Mouse (Mus musculus) forebrain, embryonic 15.5 days (tissue): ENCODE data around the gene Gm16253. TPM values are rescaled to one million over a fixed set of nuclear protein-coding genes. Genes with fewer than 3 reads are reported as not detected.

ENCODE experiments used
- ATAC-seq: fragments of 200-750 bp; cut with Nextera tagmentation; replicated peaks from 2 replicates; pipeline ENCODE4 v1.8.0; 2017; ENCODE audit warnings: mild to moderate bottlenecking, moderate TSS enrichment, moderate library complexity
- H3K27ac ChIP-seq: fragments of 300-500 bp; sonication (generic); replicated peaks from 2 replicates; pipeline ENCODE4 v1.5.1; 2015; ENCODE audit warnings: mild to moderate bottlenecking, inconsistent platforms
- H3K27me3 ChIP-seq: fragments of 300-500 bp; sonication (generic); 2 replicates; pipeline ENCODE4 v1.6.1; 2015; ENCODE audit warnings: inconsistent platforms
- H3K36me3 ChIP-seq: fragments of 300-500 bp; sonication (generic); 2 replicates; pipeline ENCODE4 v1.6.1; 2015; ENCODE audit warnings: mild to moderate bottlenecking, inconsistent platforms
- H3K4me1 ChIP-seq: fragments of 300-500 bp; sonication (generic); 2 replicates; pipeline ENCODE4 v1.6.1; 2015; ENCODE audit warnings: inconsistent platforms
- H3K4me2 ChIP-seq: fragments of 300-500 bp; sonication (generic); replicated peaks from 2 replicates; pipeline ENCODE4 v1.6.1; 2015; ENCODE audit warnings: mild to moderate bottlenecking, inconsistent platforms
- H3K4me3 ChIP-seq: fragments of 300-500 bp; sonication (generic); 2 replicates; pipeline ENCODE4 v1.5.1; 2015; ENCODE audit warnings: mild to moderate bottlenecking, inconsistent platforms
- H3K9ac ChIP-seq: fragments of 300-500 bp; sonication (generic); replicated peaks from 2 replicates; pipeline ENCODE4 v1.6.1; 2015; ENCODE audit warnings: mild to moderate bottlenecking, inconsistent platforms
- H3K9me3 ChIP-seq: fragments of 300-500 bp; sonication (generic); 2 replicates; pipeline ENCODE4 v1.6.1; 2016; ENCODE audit warnings: inconsistent platforms
- WGBS: fragments of 180-500 bp; shearing (Covaris S2); methylation state at CpG from one replicate; pipeline ENCODE4 v1.1.7; 2015; ENCODE audit warnings: mixed read lengths; 5-methylcytosine and 5-hydroxymethylcytosine counted together
- polyA plus RNA-seq: library from polyadenylated mRNA; unstranded; fragments of >200 nt; fragmentation: Nextera tagmentation; extraction: Ambion mirVana; gene quantifications from 2 replicates; pipeline ENCODE4 v1.2.1, GENCODE M21; 2015

The Gm16253 gene
- polyA plus RNA-seq, 1 experiment from 2014 or later, result 0.92 TPM

DNA sequence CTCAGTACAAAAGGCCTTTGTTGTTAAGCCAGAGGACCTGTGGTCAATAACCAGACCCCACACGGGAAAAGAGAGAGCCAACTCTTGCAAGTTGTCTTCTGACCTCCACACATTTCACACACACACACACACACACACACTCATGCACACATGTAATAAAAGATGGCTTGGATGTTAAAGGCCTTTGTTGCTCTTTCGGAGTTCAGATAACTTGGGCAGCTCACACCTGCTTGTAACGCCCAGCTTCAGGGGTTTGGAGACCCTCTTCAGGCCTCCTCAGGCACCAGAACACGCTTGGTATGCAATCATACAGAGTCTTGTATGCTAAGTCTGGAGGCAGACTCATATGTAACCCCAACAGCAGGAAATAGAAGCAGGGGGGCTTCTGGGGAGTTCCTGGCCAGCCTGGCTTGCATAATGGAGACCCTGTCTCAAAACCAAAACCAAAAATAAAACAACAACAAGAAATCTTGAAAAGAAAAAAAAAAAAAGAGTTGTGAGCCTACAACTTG lies 2.5 kb downstream of the Gm16253 start:
- no peak overlapping the region for H3K4me3 ChIP-seq
- no peaks in the 10 kb centered on the region for H3K9me3 ChIP-seq
- no peaks in the 10 kb centered on the region; the same call in 1 of the 2 replicates for H3K36me3 ChIP-seq
- H3K4me2 ChIP-seq, result no peak overlapping the region
- peaks cover 17% of the 10 kb centered on the region for H3K4me1 ChIP-seq
- WGBS, result 82% methylated on average over 4 of the region's 4 CpGs
- no peak overlapping the region for H3K9ac ChIP-seq
- no peak for ATAC-seq
- no peaks in the 10 kb centered on the region for H3K27me3 ChIP-seq
- no peak overlapping the region for H3K27ac ChIP-seq

DNA sequence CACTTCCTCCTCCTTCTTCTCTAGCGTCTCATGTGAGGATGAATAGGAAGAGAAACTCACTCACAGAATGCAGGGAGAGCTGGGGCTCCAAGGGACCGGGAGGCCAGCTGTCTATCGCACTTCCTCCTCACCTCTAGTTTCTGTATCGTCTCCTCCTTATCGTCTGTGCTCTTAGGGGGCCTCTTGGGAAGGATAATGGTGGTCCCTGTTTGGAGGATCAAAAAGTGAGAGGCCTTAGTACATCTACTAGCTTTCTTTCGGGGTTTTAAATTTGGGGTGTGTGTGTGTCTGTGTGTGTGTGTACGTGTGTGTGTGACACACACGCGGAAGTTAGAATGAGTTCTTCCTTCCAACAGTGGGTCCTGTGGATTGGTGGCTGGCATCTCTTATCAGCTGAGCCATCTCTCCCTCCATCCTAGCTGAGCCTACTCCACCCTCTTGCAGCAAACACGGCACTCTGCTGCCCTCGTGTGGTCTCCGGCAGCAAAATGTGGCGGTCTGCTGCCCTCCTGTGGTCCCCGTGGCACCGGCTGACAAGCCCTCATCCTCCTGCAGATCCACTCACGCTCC lies 3.2 kb downstream of the Gm16253 start:
- Histone ChIP-seq H3K36me3 (no peaks in the 10 kb centered on the region; the same call in 1 of the 2 replicates), H3K4me3 (peak overlapping the region; percentile 34), H3K27ac (0 out of 2 replicates have a peak overlapping the region, but pooled peaks have one; percentile 23), H3K9ac (peak overlapping the region; percentile 55; the same call in 1 of the 2 replicates), H3K27me3 (no peaks in the 10 kb centered on the region), H3K9me3 (no peaks in the 10 kb centered on the region), H3K4me2 (peak overlapping the region; percentile 55), H3K4me1 (peaks cover 17% of the 10 kb centered on the region)
- WGBS, result 13% methylated on average over 16 of the region's 16 CpGs
- peak; percentile 84 for ATAC-seq

DNA sequence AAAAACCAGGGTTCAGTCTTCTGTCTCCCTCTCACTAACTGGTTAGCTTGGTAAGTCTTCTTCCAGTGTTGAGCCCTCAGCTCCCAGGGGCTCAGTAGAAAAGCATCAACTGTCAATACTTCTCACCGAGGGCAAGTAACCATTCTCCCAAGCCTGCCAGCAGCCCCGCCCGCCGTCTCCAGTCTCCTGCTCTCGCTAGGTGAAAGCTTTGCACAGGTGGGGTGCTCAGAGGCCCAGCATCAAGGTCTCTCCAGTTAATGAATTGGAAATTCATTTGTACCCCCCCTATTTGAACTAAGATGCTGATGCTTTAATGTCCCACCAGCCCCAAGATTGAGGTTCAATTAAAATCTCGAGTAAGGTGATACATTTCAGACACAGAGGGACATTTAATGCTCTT lies 4.4 kb downstream of the Gm16253 start:
- no peak overlapping the region for H3K4me2 ChIP-seq
- no peak overlapping the region for H3K9ac ChIP-seq
- H3K27me3 ChIP-seq, result no peaks in the 10 kb centered on the region
- H3K4me1 ChIP-seq, result peaks cover 17% of the 10 kb centered on the region
- no peaks in the 10 kb centered on the region; the same call in 1 of the 2 replicates for H3K36me3 ChIP-seq
- H3K4me3 ChIP-seq, result no peak overlapping the region
- WGBS, result 51% methylated on average over 6 of the region's 6 CpGs
- no peak overlapping the region for H3K27ac ChIP-seq
- ATAC-seq, result no peak
- no peaks in the 10 kb centered on the region for H3K9me3 ChIP-seq

DNA sequence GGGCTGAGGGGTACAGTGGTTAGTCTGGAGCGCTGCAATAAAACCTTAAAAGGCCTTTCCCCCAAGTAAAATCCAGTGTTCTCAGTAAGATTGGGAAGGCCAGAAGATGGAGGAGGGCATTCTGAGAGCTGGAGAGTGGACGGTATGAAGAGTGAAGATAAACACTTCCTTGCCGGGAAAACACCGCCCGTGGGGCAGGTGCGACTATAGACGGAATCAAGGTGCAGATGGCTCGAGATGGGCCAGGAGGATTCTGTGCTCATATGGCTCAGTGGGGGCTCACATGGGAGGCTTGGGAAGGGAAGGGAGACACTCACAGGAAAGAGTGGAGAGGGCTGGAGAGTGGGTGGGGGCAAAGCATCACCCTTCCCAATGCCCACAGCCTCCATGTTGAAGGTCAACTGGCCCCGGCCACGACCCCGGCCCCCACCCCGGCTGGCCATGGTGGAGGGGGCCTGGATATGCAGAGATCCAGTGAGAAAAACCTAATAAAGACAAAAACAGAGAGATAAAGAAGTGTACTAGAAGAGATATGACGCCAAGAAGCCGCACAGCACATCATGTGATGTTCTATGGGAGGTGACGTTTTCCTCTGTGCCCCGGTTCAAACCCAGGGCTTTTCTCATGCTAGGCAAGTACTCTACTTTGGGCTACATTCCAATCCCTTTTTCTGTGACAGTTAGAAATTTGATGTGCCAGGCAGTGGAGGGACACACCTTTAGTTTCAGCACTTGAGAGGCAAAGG lies 5.2 kb downstream of the Gm16253 start:
- no peaks in the 10 kb centered on the region; the same call in 1 of the 2 replicates for H3K36me3 ChIP-seq
- ATAC-seq, result no peak
- no peak overlapping the region for H3K9ac ChIP-seq
- peaks cover 9% of the 10 kb centered on the region for H3K4me1 ChIP-seq
- WGBS, result 89% methylated on average over 16 of the region's 16 CpGs
- H3K27me3 ChIP-seq, result no peaks in the 10 kb centered on the region
- no peak overlapping the region for H3K4me2 ChIP-seq
- no peaks in the 10 kb centered on the region for H3K9me3 ChIP-seq
- H3K27ac ChIP-seq, result no peak overlapping the region
- no peak overlapping the region for H3K4me3 ChIP-seq

DNA sequence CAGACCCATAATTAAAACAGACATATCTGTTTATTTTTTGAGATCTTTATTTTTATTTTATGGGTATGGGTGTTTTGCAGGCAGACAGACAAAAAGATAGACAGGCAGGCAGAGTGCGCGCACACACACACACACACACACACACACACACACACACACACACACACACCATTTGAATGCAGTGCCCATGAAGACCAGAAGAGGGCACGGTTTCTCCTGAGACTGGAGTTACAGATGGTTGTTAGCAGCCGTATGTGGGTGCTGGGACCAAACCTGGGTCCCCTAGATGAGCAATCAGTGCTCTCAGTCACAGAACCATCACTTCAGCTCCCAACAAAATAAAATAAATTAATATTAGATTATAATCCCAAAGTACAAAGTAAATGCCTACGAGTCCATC lies 6.6 kb downstream of the Gm16253 start:
- Histone ChIP-seq H3K4me2 (no peak overlapping the region), H3K4me1 (peaks cover 9% of the 10 kb centered on the region), H3K9ac (no peak overlapping the region), H3K27ac (no peak overlapping the region), H3K4me3 (no peak overlapping the region), H3K27me3 (no peaks in the 10 kb centered on the region), H3K9me3 (no peaks in the 10 kb centered on the region), H3K36me3 (no peaks in the 10 kb centered on the region; the same call in 1 of the 2 replicates)
- WGBS, result 84% methylated on average over 5 of the region's 5 CpGs
- no peak for ATAC-seq

DNA sequence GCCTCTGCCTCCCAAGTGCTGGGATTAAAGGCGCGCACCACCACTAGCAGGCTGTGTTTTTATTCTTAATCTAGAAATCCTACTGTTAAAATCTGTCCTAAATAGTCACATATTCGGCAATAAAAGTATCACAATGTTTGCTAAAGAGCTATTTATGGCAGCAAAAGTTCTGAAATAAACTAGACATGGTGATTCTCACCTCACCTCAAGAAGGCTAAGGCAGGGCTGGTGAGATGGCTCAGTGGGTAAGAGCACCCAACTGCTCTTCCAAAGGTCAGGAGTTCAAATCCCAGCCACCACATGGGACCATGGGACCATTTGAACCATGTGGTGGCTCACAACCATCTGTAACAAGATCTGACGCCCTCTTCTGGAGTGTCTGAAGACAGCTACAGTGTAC lies 13.9 kb downstream of the Gm16253 start:
- Histone ChIP-seq H3K9me3 (no peaks in the 10 kb centered on the region), H3K9ac (no peak overlapping the region), H3K36me3 (no peaks in the 10 kb centered on the region), H3K4me2 (no peak overlapping the region), H3K4me1 (peaks cover 23% of the 10 kb centered on the region), H3K27ac (no peak overlapping the region), H3K27me3 (no peaks in the 10 kb centered on the region), H3K4me3 (no peak overlapping the region)
- no peak for ATAC-seq
- WGBS, result 84% methylated on average over 4 of the region's 4 CpGs

DNA sequence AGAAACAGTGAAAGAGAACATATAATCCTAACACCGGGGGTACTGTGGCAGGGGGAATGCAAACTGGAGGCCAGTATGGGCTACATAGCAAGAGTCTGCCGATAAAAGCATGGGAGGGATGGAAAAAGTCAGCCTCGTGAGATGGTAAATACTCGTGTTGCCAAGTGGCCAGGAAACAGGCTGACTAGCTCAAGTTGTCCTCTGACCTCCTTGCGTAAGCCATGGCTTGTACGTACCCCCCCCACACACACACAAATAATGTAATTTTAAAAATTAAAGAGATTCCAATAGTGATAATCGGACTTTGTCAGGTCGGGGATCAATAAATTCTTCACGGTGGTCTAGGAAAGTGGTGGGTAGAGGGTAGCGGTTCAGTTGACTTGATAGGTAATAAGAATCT lies 16.6 kb downstream of the Gm16253 start:
- Histone ChIP-seq H3K9me3 (no peaks in the 10 kb centered on the region), H3K27ac (peak overlapping the region; percentile 85), H3K9ac (peak overlapping the region; percentile 76), H3K36me3 (no peaks in the 10 kb centered on the region), H3K27me3 (no peaks in the 10 kb centered on the region), H3K4me3 (peak overlapping the region; percentile 70), H3K4me1 (peaks cover 49% of the 10 kb centered on the region), H3K4me2 (peak overlapping the region; percentile 79)
- no peak for ATAC-seq
- WGBS, result 1% methylated on average over 10 of the region's 10 CpGs

DNA sequence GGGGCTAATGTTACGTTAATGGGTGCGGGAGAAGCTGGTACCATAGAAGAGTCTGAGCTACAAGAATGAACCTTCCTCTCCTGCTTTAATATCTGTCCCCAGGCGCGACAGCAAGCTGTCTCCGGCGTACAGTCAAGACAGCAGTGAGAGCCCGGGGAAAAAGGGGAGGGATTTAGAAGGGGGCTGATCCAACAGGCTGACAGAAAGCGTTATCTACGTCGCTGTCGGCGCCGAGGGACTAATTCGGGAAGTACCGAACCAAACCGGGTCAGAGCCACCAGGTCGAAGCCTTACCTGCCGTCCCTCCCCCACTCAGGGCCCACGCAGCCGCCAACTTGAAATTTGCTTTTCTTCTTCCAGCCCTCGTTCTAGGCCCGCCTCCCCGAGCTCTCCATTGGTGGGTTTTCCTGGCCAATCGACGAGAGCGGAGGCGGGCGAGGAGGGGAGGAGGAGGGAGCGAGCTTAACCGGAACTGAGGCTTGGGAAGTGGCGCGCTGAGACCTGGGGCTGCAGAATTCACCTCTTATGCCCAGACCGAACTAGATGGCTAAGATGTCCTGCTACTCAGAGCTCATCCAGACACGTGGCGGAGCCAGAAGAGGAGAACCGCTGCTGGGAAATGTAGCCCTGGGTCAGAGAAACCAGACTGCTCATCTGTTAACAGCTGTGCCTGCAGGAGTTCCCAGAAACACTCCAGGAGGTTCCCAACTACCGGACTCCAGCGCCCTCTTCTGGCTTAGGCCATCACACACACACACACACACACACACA lies 17.2 kb downstream of the Gm16253 start, which contains the start of gene Polr3gl:
Polr3gl (minus strand) TSS at position 392 of the 771 bp plus-strand sequence.
- peak; percentile 86 for ATAC-seq
- Histone ChIP-seq H3K27ac (peak within 1 kb of the TSS; percentile 85), H3K9me3 (no peaks in the 10 kb centered on the region), H3K4me3 (peak within 1 kb of the TSS; percentile 70), H3K4me2 (peak within 1 kb of the TSS; percentile 79), H3K9ac (peak within 1 kb of the TSS; percentile 76), H3K36me3 (no peaks in the 10 kb centered on the region), H3K27me3 (no peaks in the 10 kb centered on the region), H3K4me1 (peaks cover 55% of the 10 kb centered on the region)
- WGBS, result under 1% methylated on average over 38 of the region's 38 CpGs

DNA sequence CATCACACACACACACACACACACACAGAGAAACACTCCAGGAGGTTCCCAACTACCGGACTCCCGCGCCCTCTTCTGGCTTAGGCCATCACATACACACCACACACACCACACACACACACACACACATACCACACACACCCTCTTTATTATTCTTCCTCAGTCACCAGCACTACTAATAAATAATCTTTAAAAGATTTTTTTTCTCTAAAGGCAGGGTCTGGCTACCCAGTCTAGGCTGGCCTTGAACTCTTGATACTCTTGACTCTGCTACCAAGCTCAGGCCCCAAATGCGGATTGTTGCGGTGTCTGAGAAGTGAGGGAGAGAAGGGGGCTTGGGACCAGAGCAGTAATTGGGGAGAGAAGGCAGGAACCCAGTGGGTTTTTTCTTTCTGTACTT lies 18.1 kb downstream of the Gm16253 start:
- Histone ChIP-seq H3K27ac (no peak overlapping the region), H3K4me1 (peaks cover 60% of the 10 kb centered on the region)

DNA sequence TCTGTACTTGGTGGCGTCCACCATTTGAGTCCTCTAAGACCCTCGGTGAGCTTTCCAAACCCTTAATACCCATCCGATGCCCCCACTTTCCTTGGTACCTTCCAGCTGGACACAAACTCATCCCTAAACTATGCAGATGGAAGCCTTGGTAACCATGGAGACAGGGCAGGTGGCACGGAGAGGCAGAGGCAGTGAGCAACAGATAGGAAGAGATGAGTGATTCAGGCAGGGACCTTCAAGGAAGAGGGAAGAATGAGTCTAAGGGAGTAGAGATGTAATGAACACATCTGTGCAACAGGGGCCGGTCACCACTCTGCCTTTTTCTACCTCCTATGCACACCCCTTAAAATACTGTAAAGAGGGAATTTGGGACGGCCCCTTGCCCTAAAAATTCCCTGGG lies 18.9 kb downstream of the Gm16253 start:
- Histone ChIP-seq H3K9me3 (no peaks in the 10 kb centered on the region), H3K27ac (peak overlapping the region; percentile 78), H3K4me2 (peak overlapping the region; percentile 98), H3K4me3 (peak overlapping the region; percentile 55), H3K27me3 (no peaks in the 10 kb centered on the region), H3K4me1 (peaks cover 67% of the 10 kb centered on the region), H3K9ac (0 out of 2 replicates have a peak overlapping the region, but pooled peaks have one; percentile 70), H3K36me3 (no peaks in the 10 kb centered on the region)
- 28% methylated on average over 6 of the region's 6 CpGs for WGBS
- no peak for ATAC-seq

More for the DNA sequence above, 18.1 kb downstream of the Gm16253 start:
- no peak overlapping the region for H3K4me2 ChIP-seq
- H3K9me3 ChIP-seq, result no peaks in the 10 kb centered on the region
- ATAC-seq, result no peak
- no peak overlapping the region for H3K9ac ChIP-seq
- WGBS, result 76% methylated on average over 5 of the region's 5 CpGs
- H3K36me3 ChIP-seq, result no peaks in the 10 kb centered on the region
- no peaks in the 10 kb centered on the region for H3K27me3 ChIP-seq
- H3K4me3 ChIP-seq, result no peak overlapping the region

DNA sequence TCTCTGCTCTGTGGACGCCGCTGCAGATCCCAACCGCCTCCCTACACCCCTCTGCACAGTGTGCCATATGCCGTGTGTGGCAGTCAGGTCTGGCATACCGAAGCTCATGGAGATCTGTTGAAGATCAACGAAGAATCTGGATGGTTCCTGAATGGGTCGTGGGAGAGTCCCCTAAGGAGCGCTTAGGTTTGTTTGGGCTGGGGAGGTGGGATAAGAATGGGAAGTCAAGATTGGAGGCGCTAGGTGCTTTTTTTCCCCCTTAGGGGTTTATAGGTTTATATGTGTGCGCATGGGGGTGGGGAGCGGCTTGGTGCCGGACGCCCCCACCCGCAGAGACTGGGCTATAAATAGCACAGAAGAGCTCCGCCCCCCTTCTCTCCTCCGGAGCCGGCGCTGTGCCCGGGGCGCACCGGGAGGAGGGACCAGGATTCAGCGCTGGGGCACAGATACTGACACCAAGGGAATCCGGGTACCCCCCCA lies 19.5 kb downstream of the Gm16253 start, which contains the start of gene Ankrd34a:
Ankrd34a (plus strand) TSS at position 409 of the 480 bp plus-strand sequence.
- Histone ChIP-seq H3K27me3 (no peaks in the 10 kb centered on the region), H3K4me2 (peak within 1 kb of the TSS; percentile 98), H3K4me3 (peak within 1 kb of the TSS; percentile 55), H3K27ac (peak within 1 kb of the TSS; percentile 78), H3K4me1 (peaks cover 68% of the 10 kb centered on the region), H3K9ac (peak within 1 kb of the TSS; percentile 70), H3K9me3 (no peaks in the 10 kb centered on the region), H3K36me3 (no peaks in the 10 kb centered on the region)
- WGBS, result 1% methylated on average over 21 of the region's 23 CpGs
- no peak for ATAC-seq
